Mouse (Mus musculus) embryonic facial prominence, embryonic 10.5 days (tissue): ENCODE data around the gene Npw. TPM values are rescaled to one million over a fixed set of nuclear protein-coding genes. Genes with fewer than 3 reads are reported as not detected.

Source experiments
- DNase-seq: peaks from one replicate; pipeline ENCODE4 v3.0.0-alpha.2; 2017; ENCODE audit warnings: low spot score
- H3K27ac ChIP-seq: fragments of 300-500 bp; sonication (generic); replicated peaks from 2 replicates; pipeline ENCODE4 v1.5.1; 2016; ENCODE audit warnings: mild to moderate bottlenecking
- H3K27me3 ChIP-seq: fragments of 300-500 bp; sonication (generic); replicated peaks from 2 replicates; pipeline ENCODE4 v1.6.1; 2016; ENCODE audit warnings: low read depth, mild to moderate bottlenecking; ENCODE audit not compliant: poor library complexity, severe bottlenecking
- H3K36me3 ChIP-seq: fragments of 300-500 bp; sonication (generic); replicated peaks from 2 replicates; pipeline ENCODE4 v1.6.1; 2016; ENCODE audit warnings: mild to moderate bottlenecking, moderate library complexity
- H3K4me1 ChIP-seq: fragments of 300-500 bp; sonication (generic); 2 replicates; pipeline ENCODE4 v1.6.1; 2016
- H3K4me3 ChIP-seq: fragments of 300-500 bp; sonication (generic); 2 replicates; pipeline ENCODE4 v1.5.1; 2016; ENCODE audit warnings: mild to moderate bottlenecking, moderate library complexity
- H3K9me3 ChIP-seq: fragments of 300-500 bp; sonication (generic); 2 replicates; pipeline ENCODE4 v1.6.1; 2016; ENCODE audit warnings: mild to moderate bottlenecking
- WGBS: fragments of 180-500 bp; shearing (Covaris S2); methylation state at CpG from one replicate; pipeline ENCODE4 v1.1.7; 2016; 5-methylcytosine and 5-hydroxymethylcytosine counted together
- polyA plus RNA-seq: library from polyadenylated mRNA; unstranded; fragments of >200 nt; fragmentation: Nextera tagmentation; extraction: Ambion mirVana; gene quantifications from 2 replicates; pipeline ENCODE4 v1.2.1, GENCODE M21; 2016

The Npw gene
- polyA plus RNA-seq = not detected in 2 replicates

GRCm38 (mm10) chr17:24658017-24658758 lies at the start of gene Npw:
TSS of gene Npw (minus strand) at chr17:24658457.
- DNase-seq = peak; percentile 60
- H3K36me3 ChIP-seq = no peaks in the 10 kb centered on the region
- 1% methylated on average over 47 of the region's 47 CpGs for WGBS
- peak within 1 kb of the TSS; percentile 45; the same call in 1 of the 2 replicates for H3K27ac ChIP-seq
- no peaks in the 10 kb centered on the region for H3K9me3 ChIP-seq
- peak within 1 kb of the TSS; percentile 61 for H3K4me3 ChIP-seq
- H3K4me1 ChIP-seq = peaks cover 23% of the 10 kb centered on the region
- H3K27me3 ChIP-seq = peaks cover 63% of the 10 kb centered on the region

- Histone ChIP-seq H3K36me3 (peaks cover 30% of the 10 kb centered on the region), H3K27me3 (no peaks in the 10 kb centered on the region), H3K27ac (peak overlapping the region; percentile 83), H3K4me1 (peaks cover 16% of the 10 kb centered on the region), H3K4me3 (peak overlapping the region; percentile 77), H3K9me3 (no peaks in the 10 kb centered on the region)
- no peak for DNase-seq
- WGBS = 6% methylated on average over 24 of the region's 24 CpGs
These were observed 49.7 kb upstream of the Npw start for GRCm38 (mm10) chr17:24707801-24708425.

- DNase-seq = peak; percentile 95
- Histone ChIP-seq H3K4me3 (peak within 1 kb of the TSS; percentile 77), H3K4me1 (peaks cover 16% of the 10 kb centered on the region), H3K27ac (peak within 1 kb of the TSS; percentile 83), H3K27me3 (no peaks in the 10 kb centered on the region), H3K9me3 (no peaks in the 10 kb centered on the region), H3K36me3 (peaks cover 38% of the 10 kb centered on the region)
- WGBS = 4% methylated on average over 32 of the region's 32 CpGs
These were observed 48.9 kb upstream of the Npw start, which contains the start of gene Tbl3 for GRCm38 (mm10) chr17:24706982-24707800. TSS of gene Tbl3 (minus strand) at chr17:24707660.

GRCm38 (mm10) chr17:24705821-24706220 lies 47.6 kb upstream of the Npw start:
- Histone ChIP-seq H3K36me3 (peaks cover 51% of the 10 kb centered on the region), H3K4me1 (peaks cover 16% of the 10 kb centered on the region), H3K9me3 (no peaks in the 10 kb centered on the region), H3K27ac (no peak overlapping the region), H3K4me3 (peak overlapping the region; percentile 77), H3K27me3 (no peaks in the 10 kb centered on the region)
- WGBS = 91% methylated on average over 3 of the region's 3 CpGs
- DNase-seq = no peak

GRCm38 (mm10) chr17:24701251-24701650 lies 43.0 kb upstream of the Npw start:
- Histone ChIP-seq H3K27me3 (0 out of 2 replicates have a peak, but pooled peaks cover 5% of the 10 kb centered on the region), H3K27ac (no peak overlapping the region), H3K4me1 (peaks cover 30% of the 10 kb centered on the region), H3K9me3 (no peaks in the 10 kb centered on the region), H3K36me3 (peaks cover 69% of the 10 kb centered on the region), H3K4me3 (no peak overlapping the region)
- 90% methylated on average over 9 of the region's 9 CpGs for WGBS
- DNase-seq = no peak

- H3K36me3 ChIP-seq = peaks cover 53% of the 10 kb centered on the region
- no peak overlapping the region for H3K27ac ChIP-seq
- H3K27me3 ChIP-seq = 0 out of 2 replicates have a peak, but pooled peaks cover 5% of the 10 kb centered on the region
- H3K4me3 ChIP-seq = no peak overlapping the region
- H3K4me1 ChIP-seq = peaks cover 35% of the 10 kb centered on the region
- WGBS = 79% methylated on average over 2 of the region's 2 CpGs
- DNase-seq = no peak
- H3K9me3 ChIP-seq = no peaks in the 10 kb centered on the region
These were observed 41.2 kb upstream of the Npw start for GRCm38 (mm10) chr17:24699473-24699872.

- WGBS = 66% methylated on average over 9 of the region's 9 CpGs
- Histone ChIP-seq H3K27me3 (0 out of 2 replicates have a peak, but pooled peaks cover 5% of the 10 kb centered on the region), H3K4me3 (peak overlapping the region; percentile 14; the same call in 1 of the 2 replicates), H3K27ac (no peak overlapping the region), H3K4me1 (peaks cover 39% of the 10 kb centered on the region), H3K36me3 (peaks cover 51% of the 10 kb centered on the region), H3K9me3 (no peaks in the 10 kb centered on the region)
- DNase-seq = no peak
These were observed 40.5 kb upstream of the Npw start for GRCm38 (mm10) chr17:24698715-24699114.

- 18% methylated on average over 5 of the region's 5 CpGs for WGBS
These were observed 39.7 kb upstream of the Npw start for GRCm38 (mm10) chr17:24697985-24698384.

GRCm38 (mm10) chr17:24696011-24696697 lies 37.9 kb upstream of the Npw start, which contains the start of the genes Gfer and Noxo1:
TSS of gene Gfer (minus strand) at chr17:24696156.
TSS of gene Noxo1 (plus strand) at chr17:24696234.
- H3K9me3 ChIP-seq = no peaks in the 10 kb centered on the region
- peak; percentile 94 for DNase-seq
- H3K36me3 ChIP-seq = peaks cover 43% of the 10 kb centered on the region
- H3K27ac ChIP-seq = peak within 1 kb of the TSS; percentile 93
- WGBS = under 1% methylated on average over 76 of the region's 76 CpGs
- H3K27me3 ChIP-seq = peaks cover 9% of the 10 kb centered on the region
- H3K4me3 ChIP-seq = peak within 1 kb of the TSS; percentile 91
- H3K4me1 ChIP-seq = peaks cover 39% of the 10 kb centered on the region

More at GRCm38 (mm10) chr17:24697985-24698384, 39.7 kb upstream of the Npw start:
- H3K27ac ChIP-seq = no peak overlapping the region
- no peak for DNase-seq
- H3K4me1 ChIP-seq = peaks cover 39% of the 10 kb centered on the region
- no peaks in the 10 kb centered on the region for H3K9me3 ChIP-seq
- peaks cover 50% of the 10 kb centered on the region for H3K36me3 ChIP-seq
- no peak overlapping the region for H3K4me3 ChIP-seq
- H3K27me3 ChIP-seq = 0 out of 2 replicates have a peak, but pooled peaks cover 5% of the 10 kb centered on the region

- whole genome bisulfite sequencing = 7% methylated on average over 51 of the region's 51 CpGs
- Histone ChIP-seq H3K27ac (peak overlapping the region; percentile 93), H3K4me3 (peak overlapping the region; percentile 91), H3K36me3 (peaks cover 36% of the 10 kb centered on the region), H3K9me3 (no peaks in the 10 kb centered on the region), H3K27me3 (peaks cover 16% of the 10 kb centered on the region), H3K4me1 (peaks cover 39% of the 10 kb centered on the region)
- no peak for DNase-seq
These were observed 37.2 kb upstream of the Npw start for GRCm38 (mm10) chr17:24695326-24696010.

- no peak overlapping the region for H3K27ac ChIP-seq
- WGBS = 91% methylated on average over 5 of the region's 5 CpGs
- no peak for DNase-seq
- peaks cover 44% of the 10 kb centered on the region for H3K4me1 ChIP-seq
- no peaks in the 10 kb centered on the region for H3K9me3 ChIP-seq
- peaks cover 23% of the 10 kb centered on the region for H3K36me3 ChIP-seq
- H3K27me3 ChIP-seq = peaks cover 42% of the 10 kb centered on the region
- no peak overlapping the region for H3K4me3 ChIP-seq
These were observed 34.1 kb upstream of the Npw start for GRCm38 (mm10) chr17:24692385-24692784.
